Mouse (Mus musculus): ENCODE measurements at regions not wholly inside any gene's neighbourhood (a gene's known extent, or its start where the extent isn't known, plus 50 kb on each side); places are given as distances from the start of the nearest gene placed in this dataset.
A peak's percentile ranks its signal among the peaks of the same experiment; 100 is the strongest.

- no peak for DNase-seq (ENCODE audit: extremely low spot score in 1 of 2, low spot score in 2 of 2)
- intact Hi-C loops (cut with DNase I): no loop called here
Observed at GRCm38 (mm10) chr16:69800955-69801598, 62.5 kb downstream of the Speer2 start.

GRCm38 (mm10) chr16:69796299-69796698 is 67.2 kb downstream of the Speer2 start:
- intact Hi-C loops (cut with DNase I): no loop called here
- DNase-seq (ENCODE audit: extremely low spot score in 1 of 2, low spot score in 2 of 2): peak in 1 of 2 experiments; percentile 11

GRCm38 (mm10) chr16:69790671-69791070 is 72.9 kb downstream of the Speer2 start:
- intact Hi-C loops (cut with DNase I): no loop called here
- DNase-seq (ENCODE audit: extremely low spot score in 1 of 2, low spot score in 2 of 2): no peak

- DNase-seq (ENCODE audit: extremely low spot score in 1 of 2, low spot score in 2 of 2): peak in 1 of 2 experiments; percentile 15
Observed at GRCm38 (mm10) chr16:69770768-69771167, 92.8 kb downstream of the Speer2 start.

More at GRCm38 (mm10) chr16:69770768-69771167, 92.8 kb downstream of the Speer2 start:
- intact Hi-C loops (cut with DNase I): no loop called here
